Mouse (Mus musculus): ENCODE measurements around the gene Gpt2.

GRCm38 (mm10) chr8:85473246-85473645 is 19.1 kb upstream of the Gpt2 start:
- TF ChIP-seq CTCF (IDR thresholded peaks at IDR 0.05; ENCODE audit: extremely low read depth, insufficient read length, insufficient replicate concordance, low read depth, low read length) (no peak), POLR2A (IDR thresholded peaks at IDR 0.05; ENCODE audit: low read depth, low read length) (no peak)

Measured in small intestine, adult 2 months (tissue).